Mouse (Mus musculus): ENCODE results near the gene Tbx1.

Gene Tbx1

DNA sequence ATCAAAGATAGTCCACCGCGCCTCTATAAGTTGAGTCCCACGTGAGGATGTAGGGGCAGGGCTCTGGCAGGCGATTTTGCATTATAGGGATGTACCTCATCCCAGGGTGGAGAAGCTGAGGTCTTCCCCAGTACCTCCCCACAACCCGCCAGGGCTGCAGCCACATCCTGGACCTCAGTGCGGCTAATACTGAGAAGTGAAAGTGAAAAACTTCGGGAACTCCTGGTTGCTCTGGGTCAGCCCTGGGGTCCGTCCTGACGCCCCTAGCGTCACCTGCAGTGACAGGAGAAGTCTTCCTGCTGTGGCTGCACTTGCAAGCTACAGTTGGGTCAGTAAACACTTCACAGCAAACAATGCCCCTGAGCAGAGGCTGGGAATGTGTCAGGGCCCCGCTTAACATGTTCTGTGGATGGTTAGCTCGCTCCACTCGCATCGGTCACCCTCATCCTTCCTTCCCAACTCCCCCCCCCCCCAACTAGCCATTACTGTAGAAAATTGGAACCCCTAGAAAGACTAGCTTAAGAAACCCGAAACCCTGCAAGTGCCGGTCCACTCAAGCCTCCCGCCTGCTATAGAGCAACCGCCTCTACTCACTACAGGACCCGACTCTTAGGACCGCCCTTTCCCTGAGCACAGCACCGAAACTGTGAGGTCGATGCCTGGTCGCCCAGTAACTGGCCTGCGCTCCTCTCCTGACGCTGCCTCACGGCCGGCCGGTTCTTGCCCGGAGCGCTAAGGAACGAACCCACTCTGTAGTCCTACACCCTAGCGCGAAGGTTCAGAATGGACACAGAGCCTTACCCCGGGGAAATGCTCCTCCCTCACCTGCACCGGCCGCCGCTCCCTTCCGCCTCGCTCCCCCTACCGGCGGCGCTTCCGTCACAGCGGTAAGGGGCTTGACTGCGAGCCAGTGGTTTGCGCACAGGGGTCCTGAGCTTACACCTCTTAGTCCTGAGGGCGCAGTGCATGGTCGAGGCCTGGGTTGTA, at the start of gene Tbx1:
Tbx1 (minus strand) TSS at position 868 of the 987 bp plus-strand sequence.
- peak; percentile 44 for DNase-seq

DNA sequence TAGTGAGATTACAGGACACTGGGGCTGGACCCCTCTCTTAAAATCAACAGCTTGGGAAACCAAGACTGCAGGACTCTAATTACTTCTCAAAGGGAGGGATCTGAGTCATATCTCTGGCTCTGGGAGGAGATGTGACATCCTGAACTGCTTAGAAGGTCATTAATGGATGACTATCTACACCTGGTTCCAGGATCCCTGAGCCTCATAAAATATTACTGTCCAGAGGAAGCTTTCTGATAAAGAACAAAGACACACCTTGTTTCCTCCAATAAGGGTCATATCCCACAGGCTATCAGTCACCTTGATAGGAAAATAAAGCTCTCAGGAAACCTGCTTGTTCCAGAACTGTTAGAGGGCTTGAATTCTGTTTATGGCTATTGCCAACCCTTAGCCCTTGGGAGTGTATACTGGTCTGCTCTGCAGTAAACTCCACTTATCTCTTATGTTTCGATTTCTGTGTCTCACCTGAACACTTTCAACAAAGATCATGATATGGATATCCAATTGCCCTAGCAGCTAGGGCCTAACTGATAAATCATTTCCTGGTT, 49.0 kb upstream of the Tbx1 start:
- DNase-seq = no peak

- no peak for DNase-seq
Measured at GRCm38 (mm10) chr16:18638396-18638795, 47.9 kb upstream of the Tbx1 start.

GRCm38 (mm10) chr16:18636804-18637203, 46.3 kb upstream of the Tbx1 start:
- DNase-seq = no peak

DNA sequence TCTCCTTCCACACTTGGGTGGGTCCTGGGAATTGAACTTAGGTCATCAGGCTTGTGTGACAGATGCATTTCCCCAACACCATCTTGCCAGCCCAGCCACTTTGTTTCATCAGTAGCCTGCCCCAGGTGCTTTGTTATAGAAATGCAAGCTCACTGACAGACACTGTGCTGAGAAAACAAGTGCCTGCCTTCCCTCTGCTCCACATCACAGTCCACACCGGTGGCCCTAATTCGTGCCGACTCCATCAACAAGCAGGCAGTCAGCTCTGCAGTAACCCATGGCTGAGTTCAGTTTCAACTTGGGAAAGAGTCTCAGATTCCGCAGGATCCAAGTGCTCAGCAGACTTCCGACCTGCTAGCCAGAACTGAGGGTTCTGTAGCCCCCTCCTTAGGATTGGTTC, 45.9 kb upstream of the Tbx1 start:
- no peak for DNase-seq

DNA sequence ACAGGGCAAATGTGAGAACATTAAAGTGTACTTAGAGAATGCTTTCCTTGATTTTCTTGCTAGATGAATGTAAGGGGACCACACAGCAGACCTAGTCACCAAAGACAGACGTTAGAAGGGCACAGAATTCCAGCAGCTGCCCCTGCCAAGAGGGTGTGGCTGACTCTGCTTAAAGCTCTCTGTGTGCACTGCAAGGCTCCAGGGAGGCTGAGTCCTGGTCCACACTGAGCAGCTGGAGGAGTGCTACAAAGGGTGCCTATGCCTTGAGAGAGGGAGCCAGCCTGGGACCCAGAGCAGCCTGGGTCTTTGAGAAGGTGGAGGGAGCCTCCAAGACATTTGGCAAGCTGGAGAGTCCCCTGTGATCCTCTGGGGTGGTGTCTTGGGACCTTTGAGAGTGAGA, 42.9 kb upstream of the Tbx1 start:
- no peak for DNase-seq

- DNase-seq = no peak
Measured at GRCm38 (mm10) chr16:18632816-18633215, 42.3 kb upstream of the Tbx1 start.

DNA sequence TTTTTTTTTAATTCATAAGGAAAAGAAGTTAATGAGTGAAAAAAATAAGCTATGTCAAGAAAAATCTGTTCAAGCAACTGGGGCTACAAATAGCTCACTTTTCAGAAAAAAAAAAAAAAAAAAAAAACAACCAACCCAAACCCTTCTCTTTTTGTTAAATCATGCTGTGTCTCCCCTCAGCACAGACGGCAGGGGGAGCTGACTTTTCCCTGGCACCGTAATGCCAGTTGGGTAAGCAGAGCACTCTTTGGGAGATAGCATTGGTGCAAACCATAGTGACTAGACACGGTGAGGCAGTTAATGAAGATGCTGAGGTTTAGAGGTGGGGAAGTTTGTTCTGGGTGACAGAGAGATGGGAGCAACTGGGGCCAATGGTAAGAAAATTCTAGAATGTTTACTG, 41.6 kb upstream of the Tbx1 start:
- no peak for DNase-seq

DNA sequence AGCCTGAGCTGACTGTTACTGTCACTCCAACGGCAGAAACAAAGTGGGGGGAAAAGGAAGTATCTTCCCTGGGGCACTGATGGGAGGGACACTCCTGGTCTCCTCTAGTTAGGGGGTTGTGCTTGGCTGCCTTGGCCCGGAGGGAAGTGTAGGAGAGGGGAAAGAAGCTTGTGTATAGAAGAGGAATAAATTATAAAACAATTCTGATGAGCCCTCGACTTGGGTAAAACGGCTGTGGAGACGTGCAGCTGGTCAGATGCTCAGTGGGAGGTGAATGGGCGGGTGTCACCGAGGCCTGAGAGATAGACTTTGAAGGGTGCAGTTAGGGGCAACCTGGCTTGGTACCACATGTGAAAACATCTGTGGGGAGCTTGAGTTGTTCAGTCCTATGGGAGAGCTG, 40.7 kb upstream of the Tbx1 start:
- no peak for DNase-seq

DNA sequence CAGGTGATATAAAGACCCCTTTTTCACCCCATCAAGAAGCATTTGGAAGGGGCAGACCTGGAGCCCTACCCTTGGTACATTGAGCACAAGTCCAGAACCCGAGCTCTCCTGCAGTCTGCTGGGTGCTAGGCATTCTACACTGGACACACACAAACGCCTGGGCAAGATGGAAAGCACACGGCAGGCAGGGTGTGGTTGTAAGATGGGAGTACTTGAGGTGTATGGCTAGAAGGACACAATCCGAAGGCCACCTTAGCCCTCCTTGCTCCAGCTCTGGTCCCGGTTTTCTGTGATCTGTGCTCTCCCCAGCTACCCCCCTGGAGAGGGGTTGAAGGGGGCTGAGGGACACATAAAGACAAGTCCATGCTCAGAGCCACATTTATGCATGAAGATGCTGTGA, 39.8 kb upstream of the Tbx1 start:
- DNase-seq = no peak

DNA sequence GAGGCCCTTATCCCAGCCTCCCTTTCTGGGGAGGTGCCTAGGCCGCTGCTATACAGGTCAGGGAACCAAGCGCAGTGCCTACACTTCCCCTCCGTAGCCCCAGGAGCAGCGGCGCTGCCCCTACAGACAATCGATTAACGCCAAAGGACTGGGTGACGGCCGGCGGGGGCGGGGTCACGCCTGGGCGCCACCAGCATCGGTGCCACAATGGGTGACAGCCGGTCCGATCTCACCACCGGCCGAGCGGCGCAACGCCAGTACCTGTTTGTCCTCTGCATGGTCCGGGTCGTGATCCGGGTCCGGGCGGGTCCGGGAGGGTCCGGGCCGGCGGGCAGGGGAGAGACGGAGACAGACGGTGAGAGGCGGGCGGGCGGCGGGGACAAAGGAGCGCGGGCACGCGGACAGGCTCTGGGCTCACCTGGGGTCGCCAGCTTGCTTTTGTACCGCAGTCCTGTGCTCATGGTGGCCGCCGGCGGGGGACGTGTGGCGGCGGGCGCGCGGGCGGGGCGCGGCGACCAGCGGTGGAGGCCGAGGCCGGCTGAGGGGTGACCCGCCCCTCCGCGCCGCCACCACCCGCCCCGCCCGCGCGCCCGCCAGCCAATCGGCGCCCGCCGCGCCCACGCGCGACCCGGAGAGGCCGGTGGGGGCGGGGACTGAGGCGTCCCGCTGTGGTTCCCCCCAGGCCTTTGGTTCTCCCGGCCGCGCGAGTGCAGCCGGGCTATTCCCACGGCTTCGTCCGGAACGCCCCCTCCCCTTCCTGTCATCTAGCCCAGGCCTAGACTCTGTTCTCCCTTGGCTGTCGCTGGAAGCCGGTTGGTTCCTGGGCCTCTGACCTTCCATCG, 39.1 kb upstream of the Tbx1 start, which contains the start of gene Sept5:
Sept5 (minus strand) TSS at position 565 of the 842 bp plus-strand sequence.
- peak; percentile 58 for DNase-seq

GRCm38 (mm10) chr16:18628948-18629340, 38.5 kb upstream of the Tbx1 start:
- no peak for DNase-seq

GRCm38 (mm10) chr16:18628206-18628947, 37.9 kb upstream of the Tbx1 start:
- DNase-seq = no peak

- DNase-seq = no peak
Measured at GRCm38 (mm10) chr16:18627163-18627562, 36.7 kb upstream of the Tbx1 start.

DNA sequence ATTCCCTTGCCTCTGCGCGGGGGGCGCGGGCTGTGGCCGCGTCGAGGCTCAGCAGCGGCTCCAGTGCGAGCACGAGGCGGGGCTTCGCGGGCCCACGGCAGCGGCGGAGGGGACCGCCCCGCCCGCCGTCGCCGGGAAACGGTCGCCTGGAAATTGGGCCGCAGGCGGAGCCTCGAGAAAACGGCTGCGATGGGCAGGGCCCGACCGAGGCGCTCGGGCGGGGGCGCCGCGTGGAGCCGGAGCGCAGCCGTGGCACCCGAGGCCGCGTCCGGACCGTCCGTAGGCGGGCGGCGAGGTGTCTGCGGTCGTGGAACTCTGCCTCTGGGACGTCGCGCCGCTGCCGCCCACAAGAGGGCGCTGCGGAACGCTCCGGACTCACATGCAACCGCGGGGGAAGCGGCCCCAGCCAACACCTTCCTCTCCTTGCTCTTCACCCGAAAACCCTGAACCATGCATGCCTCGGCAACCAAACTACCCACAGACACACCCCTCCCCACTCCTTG, 36.0 kb upstream of the Tbx1 start, which contains the start of gene Gm49601:
Gm49601 (minus strand) TSS at position 52 of the 503 bp plus-strand sequence.
- DNase-seq = peak; percentile 86

DNA sequence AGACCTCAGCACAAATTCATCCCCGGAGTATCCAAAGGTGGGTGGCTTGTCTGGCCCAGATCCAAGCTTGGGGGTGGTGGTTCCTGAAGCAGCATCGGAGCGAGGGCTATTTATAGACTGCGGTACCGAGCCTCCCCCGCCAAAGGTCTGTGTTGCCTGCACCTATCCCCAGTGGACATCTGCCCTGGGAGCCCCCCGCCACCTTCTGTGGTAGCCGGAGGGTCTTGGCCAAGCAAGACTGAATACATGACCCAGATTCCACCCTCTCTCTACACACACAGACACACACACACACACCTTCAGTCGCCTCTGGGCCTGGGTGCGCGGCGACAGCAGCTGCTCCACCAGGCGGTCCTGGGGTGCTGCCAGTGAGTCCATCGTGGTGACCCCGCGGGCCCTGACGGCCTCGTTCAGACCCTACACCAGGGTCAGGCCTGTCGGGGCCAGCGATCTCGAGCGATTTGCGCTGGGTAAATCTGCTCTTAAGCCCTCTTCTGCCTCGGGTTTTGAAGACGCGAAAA, 35.4 kb upstream of the Tbx1 start:
- DNase-seq = no peak

GRCm38 (mm10) chr16:18625097-18625496, 34.6 kb upstream of the Tbx1 start:
- DNase-seq = no peak

DNA sequence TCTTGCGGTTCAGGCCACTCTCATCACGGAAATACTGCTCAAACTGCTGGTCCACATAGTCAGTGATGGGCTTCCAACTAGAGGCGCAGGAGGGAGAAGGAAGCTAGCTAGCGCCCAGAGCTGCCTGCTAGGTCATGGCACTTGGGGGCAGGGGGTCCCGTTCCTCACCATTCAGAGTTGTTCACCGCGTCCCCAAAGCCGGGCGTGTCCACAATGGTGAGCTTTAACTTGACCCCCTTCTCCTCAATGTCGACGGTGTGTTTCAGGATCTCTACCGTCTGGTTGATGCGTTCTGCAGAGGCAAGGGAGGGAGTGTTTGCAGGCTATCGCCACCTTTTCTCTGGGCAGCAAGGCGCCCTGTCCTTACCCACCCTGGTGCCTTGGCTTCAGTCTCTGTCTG, 34.2 kb upstream of the Tbx1 start:
- no peak for DNase-seq

DNA sequence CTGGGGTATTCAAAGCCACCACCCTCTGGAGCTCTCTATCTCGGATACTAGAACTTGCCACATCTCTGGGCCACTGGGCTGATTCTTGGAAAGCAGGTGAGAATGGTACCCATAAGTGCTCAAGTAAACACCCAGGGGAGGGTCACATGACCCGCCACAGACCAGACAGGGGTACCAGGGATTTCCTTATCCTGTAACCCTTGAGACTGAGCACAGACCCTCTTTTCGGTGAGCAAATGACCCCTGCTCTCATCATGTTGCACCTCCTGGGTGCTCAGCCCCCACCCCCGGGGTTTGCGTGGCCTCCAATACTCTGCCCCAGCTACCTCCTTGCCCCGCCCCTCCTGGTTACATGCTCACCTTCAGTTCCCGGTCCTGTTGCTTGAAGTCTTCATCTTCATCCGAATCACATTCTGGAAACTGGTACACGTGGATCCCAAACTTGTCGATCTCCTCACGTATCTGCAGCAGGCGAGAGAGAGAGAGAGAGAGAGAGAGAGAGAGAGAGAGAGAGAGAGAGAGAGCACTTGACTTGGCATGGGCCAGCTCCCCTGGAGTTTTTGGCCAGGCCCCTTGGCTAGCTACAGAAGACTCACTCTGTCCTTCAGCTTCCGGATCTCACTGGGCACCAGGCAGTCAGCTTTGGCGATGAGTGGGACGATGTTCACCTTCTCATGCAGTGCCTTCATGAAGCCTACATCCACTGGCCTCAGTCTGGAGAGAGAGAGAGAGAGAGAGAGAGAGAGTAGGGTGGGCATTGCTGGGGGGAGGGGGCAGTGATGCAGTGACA, 33.5 kb upstream of the Tbx1 start:
- no peak for DNase-seq

DNA sequence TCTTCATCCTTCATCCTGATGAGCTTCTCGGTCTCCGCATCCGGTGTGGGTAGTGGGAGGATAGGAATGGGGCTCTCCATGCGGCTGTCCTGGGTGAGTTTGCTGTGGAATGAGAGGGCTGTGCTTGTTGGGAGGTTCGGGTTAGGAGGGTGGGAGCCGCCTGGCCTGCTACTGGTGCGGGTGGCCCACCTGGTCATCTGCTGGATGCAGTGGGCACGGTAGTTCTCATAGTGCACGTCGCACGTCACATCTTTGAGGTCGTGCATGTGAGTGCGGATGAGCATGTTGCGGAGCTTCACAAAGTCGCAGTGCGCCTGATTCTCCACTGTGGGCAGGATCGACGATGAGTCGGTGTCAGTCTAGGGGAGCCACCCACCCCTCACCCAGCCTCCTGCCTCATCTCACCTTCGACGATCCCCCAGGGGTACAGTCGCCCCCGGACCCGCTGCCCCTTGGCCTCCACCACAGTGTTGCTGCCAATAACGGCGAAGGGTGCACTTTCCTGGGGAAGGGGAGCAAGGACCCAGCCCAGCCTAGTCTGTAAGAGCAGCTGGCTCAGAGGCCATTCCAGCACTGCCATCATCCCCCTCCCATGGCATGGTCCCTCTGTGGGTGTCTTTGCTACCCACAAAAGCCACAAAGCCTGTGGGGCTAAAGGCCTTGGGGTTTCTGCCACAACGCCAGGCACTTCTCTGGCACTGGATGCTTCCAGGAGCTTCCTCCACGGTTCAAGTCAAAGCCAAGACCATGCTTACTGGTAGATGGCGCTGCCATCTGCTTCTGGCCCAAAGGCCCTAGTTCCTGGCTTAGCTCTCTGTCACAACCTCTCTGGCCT, 32.7 kb upstream of the Tbx1 start:
- no peak for DNase-seq
